Mouse (Mus musculus) heart, adult 2 months (tissue): ENCODE results near the gene Napb.

ENCODE experiments used
- CTCF ChIP-seq: fragments of 200-600 bp; IDR thresholded peaks from 2 replicates; pipeline ENCODE4 v1.8.1; 2022; ENCODE audit warnings: antibody characterized with exemption, mild to moderate bottlenecking, moderate library complexity
- EP300 ChIP-seq: fragments of 200-500 bp; IDR thresholded peaks from 2 replicates; pipeline ENCODE4 v1.6.1; 2011; ENCODE audit warnings: low read depth, low read length, control low read depth; ENCODE audit not compliant: insufficient read depth

DNA sequence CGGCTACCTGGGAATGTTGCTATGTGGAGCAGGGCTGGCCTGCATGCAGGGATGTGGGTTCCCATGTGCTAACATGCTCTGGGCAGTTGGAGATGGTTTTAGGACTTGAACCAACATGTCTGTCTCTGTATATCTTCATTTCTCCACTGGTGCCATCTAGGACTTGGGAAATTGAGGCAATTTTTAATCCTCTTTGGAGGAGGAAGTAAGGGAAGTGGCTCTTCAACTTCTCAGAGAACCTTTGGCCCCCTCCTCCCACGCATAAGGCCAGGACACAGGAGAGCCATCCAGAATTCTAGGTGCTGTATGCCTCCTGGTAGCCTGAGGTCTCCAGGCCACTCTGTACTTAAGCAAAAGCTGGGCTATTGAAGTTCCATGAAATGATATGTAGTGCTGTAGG, 47.3 kb downstream of the Napb start:
- TF ChIP-seq CTCF (no peak), EP300 (no peak)
